Mouse (Mus musculus): ENCODE data around the gene Cebpe. TPM values are rescaled to one million over a fixed set of nuclear protein-coding genes. Genes with fewer than 3 reads are reported as not detected.

Cebpe gene
- 0.38 TPM in 1 of 2 replicates, not detected in the other for total RNA-seq (2014; rRNA removed)
- polyA plus RNA-seq (2015; fragmentation: Nextera tagmentation; extraction: Ambion mirVana): not detected in 2 replicates

DNA sequence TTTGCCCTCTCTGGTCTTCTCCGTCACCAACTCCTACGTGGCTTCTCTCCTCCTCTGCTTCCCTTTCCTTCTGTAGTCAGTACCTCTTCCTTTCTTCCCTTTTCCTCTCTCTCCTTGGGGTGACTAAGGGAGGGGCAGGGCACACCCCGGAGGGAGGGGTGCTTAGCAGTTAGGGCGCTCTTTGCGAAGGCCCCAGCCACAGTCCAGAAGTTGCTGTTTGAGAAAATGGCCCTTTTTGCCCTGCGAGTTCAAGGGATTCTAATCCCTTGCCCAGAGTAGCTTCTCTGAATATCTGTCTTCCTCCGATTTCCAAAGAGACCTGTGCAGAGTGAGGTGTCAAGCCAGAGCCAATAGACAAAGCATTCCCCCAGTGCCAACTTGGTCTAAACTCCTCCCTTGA lies at the start of gene Cebpe:
Cebpe (minus strand) TSS at position 101 of the 400 bp plus-strand sequence.
- Histone ChIP-seq H3K9ac (no peak within 1 kb of the TSS), H3K4me2 (ENCODE audit: low read depth) (no peak within 1 kb of the TSS), H3K27ac (ENCODE audit: low read depth, low read length) (no peak within 1 kb of the TSS), H3K36me3 (ENCODE audit: insufficient read depth) (no peaks in the 10 kb centered on the region), H3K4me3 (ENCODE audit: low read depth, low read length) (no peak within 1 kb of the TSS), H3K9me3 (ENCODE audit: low read length) (no peaks in the 10 kb centered on the region), H3K4me1 (ENCODE audit: insufficient read depth) (0 out of 2 replicates have a peak, but pooled peaks cover 2% of the 10 kb centered on the region), H3K27me3 (ENCODE audit: insufficient read depth, low read length) (no peaks in the 10 kb centered on the region)
- WGBS: 85% methylated on average over 7 of the region's 7 CpGs
- ATAC-seq (no peak), DNase-seq (no peak)
- no peak for TF ChIP-seq CTCF (IDR thresholded peaks at IDR 0.05; ENCODE audit: low read depth)

DNA sequence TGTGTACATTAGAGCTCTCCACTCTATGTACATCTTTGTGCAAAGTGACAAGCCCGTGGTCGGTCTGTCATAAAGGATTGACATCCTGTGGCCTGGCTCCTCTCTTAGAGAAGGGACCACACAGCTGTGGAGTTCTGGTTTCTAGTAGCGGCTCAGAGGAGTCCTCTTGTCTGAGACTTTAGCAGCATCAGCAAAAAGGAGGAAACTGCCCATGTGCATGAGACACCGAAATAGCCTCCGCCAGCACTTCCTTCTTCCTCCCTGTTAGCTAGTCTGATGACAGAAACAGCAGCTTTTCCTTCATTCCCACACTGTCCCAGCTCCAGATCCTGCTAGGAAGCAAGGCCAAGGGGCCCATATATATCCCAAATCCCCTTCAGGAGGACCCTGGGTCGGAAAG lies 44.4 kb upstream of the Cebpe start:
- no peak overlapping the region for H3K4me2 ChIP-seq (ENCODE audit: low read depth)
- H3K4me1 ChIP-seq (ENCODE audit: insufficient read depth): no peaks in the 10 kb centered on the region
- H3K27ac ChIP-seq (ENCODE audit: low read depth, low read length): peak overlapping the region; percentile 10; the same call in 1 of the 2 replicates
- H3K27me3 ChIP-seq (ENCODE audit: insufficient read depth, low read length): no peaks in the 10 kb centered on the region
- no peaks in the 10 kb centered on the region for H3K36me3 ChIP-seq (ENCODE audit: insufficient read depth)
- no peak overlapping the region for H3K4me3 ChIP-seq (ENCODE audit: low read depth, low read length)
- no peak for TF ChIP-seq CTCF (IDR thresholded peaks at IDR 0.05; ENCODE audit: low read depth)
- 86% methylated on average over 6 of the region's 6 CpGs for WGBS
- ATAC-seq (0 out of 2 replicates have a peak, but pooled peaks have one; percentile 26), DNase-seq (no peak)
- H3K9ac ChIP-seq: no peak overlapping the region
- no peaks in the 10 kb centered on the region for H3K9me3 ChIP-seq (ENCODE audit: low read length)

GRCm38 (mm10) chr14:54754602-54755018 lies 42.6 kb upstream of the Cebpe start:
- no peak for TF ChIP-seq CTCF (IDR thresholded peaks at IDR 0.05; ENCODE audit: low read depth)
- peak; percentile 62 for DNase-seq
- H3K4me3 ChIP-seq (ENCODE audit: low read depth, low read length): no peak overlapping the region
- H3K9me3 ChIP-seq (ENCODE audit: low read length): no peaks in the 10 kb centered on the region
- ATAC-seq: peak; percentile 87
- no peaks in the 10 kb centered on the region for H3K4me1 ChIP-seq (ENCODE audit: insufficient read depth)
- H3K9ac ChIP-seq: no peak overlapping the region
- WGBS: 21% methylated on average over 6 of the region's 6 CpGs
- H3K4me2 ChIP-seq (ENCODE audit: low read depth): no peak overlapping the region
- H3K36me3 ChIP-seq (ENCODE audit: insufficient read depth): no peaks in the 10 kb centered on the region
- peak overlapping the region; percentile 22 for H3K27ac ChIP-seq (ENCODE audit: low read depth, low read length)
- no peaks in the 10 kb centered on the region for H3K27me3 ChIP-seq (ENCODE audit: insufficient read depth, low read length)

DNA sequence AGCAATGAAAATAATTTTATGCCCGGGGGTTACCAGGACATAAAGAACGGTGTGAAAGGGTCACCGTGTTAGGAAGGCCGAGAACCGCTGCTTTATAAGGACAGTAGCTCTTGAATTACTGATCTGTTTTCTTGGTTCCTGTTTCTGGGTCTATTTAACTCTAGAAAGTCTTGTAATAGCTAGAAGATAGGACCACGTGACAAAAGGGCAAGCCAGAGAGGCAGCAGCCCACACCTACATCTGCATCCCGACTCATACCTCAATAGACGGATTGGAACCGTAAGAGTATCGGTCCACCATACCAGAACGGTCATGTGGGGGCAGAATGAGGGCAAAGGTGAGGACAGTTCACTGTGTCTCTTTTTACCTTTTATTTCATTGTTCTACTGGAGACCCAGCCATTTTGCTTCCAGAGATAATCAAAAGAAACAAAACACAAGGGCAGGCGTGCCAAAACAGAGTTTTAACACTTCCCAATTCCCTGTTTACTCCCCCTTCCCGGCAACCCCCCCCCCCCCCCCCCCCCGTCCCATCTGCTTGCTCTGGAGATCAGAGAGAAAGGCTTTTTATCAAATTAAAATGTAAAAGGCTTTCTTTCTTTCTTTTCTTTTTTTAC lies 42.1 kb upstream of the Cebpe start:
- H3K9ac ChIP-seq: no peak overlapping the region
- no peak for TF ChIP-seq CTCF (IDR thresholded peaks at IDR 0.05; ENCODE audit: low read depth)
- no peak overlapping the region for H3K4me2 ChIP-seq (ENCODE audit: low read depth)
- no peaks in the 10 kb centered on the region for H3K4me1 ChIP-seq (ENCODE audit: insufficient read depth)
- H3K36me3 ChIP-seq (ENCODE audit: insufficient read depth): no peaks in the 10 kb centered on the region
- H3K9me3 ChIP-seq (ENCODE audit: low read length): no peaks in the 10 kb centered on the region
- no peak for DNase-seq
- peak overlapping the region; percentile 22 for H3K27ac ChIP-seq (ENCODE audit: low read depth, low read length)
- no peak overlapping the region for H3K4me3 ChIP-seq (ENCODE audit: low read depth, low read length)
- WGBS: 67% methylated on average over 14 of the region's 14 CpGs
- ATAC-seq: peak; percentile 58
- H3K27me3 ChIP-seq (ENCODE audit: insufficient read depth, low read length): no peaks in the 10 kb centered on the region

DNA sequence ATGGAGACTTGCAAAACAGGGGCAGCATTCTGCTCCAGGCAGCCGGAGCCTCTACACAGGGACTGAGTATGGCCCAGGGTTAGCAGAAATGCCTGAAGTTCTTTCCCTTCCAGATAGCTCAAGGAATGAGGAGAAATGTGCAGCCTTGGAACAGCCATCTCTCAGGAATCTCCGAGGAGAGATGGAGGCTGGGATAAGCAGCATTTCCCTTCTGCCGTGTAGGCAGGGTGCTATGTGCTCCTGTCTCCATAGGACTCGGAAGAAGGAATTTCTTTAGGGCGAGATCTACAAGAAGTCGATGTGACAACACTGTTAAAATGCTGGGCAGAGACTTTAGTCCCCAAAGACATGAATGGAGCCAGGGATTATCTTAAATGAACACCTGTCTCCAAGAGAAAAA lies 41.0 kb upstream of the Cebpe start:
- H3K4me1 ChIP-seq (ENCODE audit: insufficient read depth): no peaks in the 10 kb centered on the region
- H3K9ac ChIP-seq: no peak overlapping the region
- H3K27ac ChIP-seq (ENCODE audit: low read depth, low read length): no peak overlapping the region
- DNase-seq (no peak), ATAC-seq (no peak)
- no peak overlapping the region for H3K4me3 ChIP-seq (ENCODE audit: low read depth, low read length)
- no peaks in the 10 kb centered on the region for H3K36me3 ChIP-seq (ENCODE audit: insufficient read depth)
- H3K9me3 ChIP-seq (ENCODE audit: low read length): no peaks in the 10 kb centered on the region
- H3K27me3 ChIP-seq (ENCODE audit: insufficient read depth, low read length): no peaks in the 10 kb centered on the region
- H3K4me2 ChIP-seq (ENCODE audit: low read depth): no peak overlapping the region
- TF ChIP-seq CTCF (IDR thresholded peaks at IDR 0.05; ENCODE audit: low read depth): no peak
- WGBS: 79% methylated on average over 6 of the region's 6 CpGs

GRCm38 (mm10) chr14:54751768-54752167 lies 39.8 kb upstream of the Cebpe start:
- no peaks in the 10 kb centered on the region for H3K9me3 ChIP-seq (ENCODE audit: low read length)
- 90% methylated on average over 1 of the region's 1 CpGs for WGBS
- peaks cover 3% of the 10 kb centered on the region; the same call in 1 of the 2 replicates for H3K36me3 ChIP-seq (ENCODE audit: insufficient read depth)
- H3K27me3 ChIP-seq (ENCODE audit: insufficient read depth, low read length): no peaks in the 10 kb centered on the region
- H3K4me2 ChIP-seq (ENCODE audit: low read depth): no peak overlapping the region
- ATAC-seq (no peak), DNase-seq (no peak)
- no peak overlapping the region for H3K4me3 ChIP-seq (ENCODE audit: low read depth, low read length)
- TF ChIP-seq CTCF (IDR thresholded peaks at IDR 0.05; ENCODE audit: low read depth): no peak
- no peaks in the 10 kb centered on the region for H3K4me1 ChIP-seq (ENCODE audit: insufficient read depth)
- no peak overlapping the region for H3K27ac ChIP-seq (ENCODE audit: low read depth, low read length)
- H3K9ac ChIP-seq: no peak overlapping the region

DNA sequence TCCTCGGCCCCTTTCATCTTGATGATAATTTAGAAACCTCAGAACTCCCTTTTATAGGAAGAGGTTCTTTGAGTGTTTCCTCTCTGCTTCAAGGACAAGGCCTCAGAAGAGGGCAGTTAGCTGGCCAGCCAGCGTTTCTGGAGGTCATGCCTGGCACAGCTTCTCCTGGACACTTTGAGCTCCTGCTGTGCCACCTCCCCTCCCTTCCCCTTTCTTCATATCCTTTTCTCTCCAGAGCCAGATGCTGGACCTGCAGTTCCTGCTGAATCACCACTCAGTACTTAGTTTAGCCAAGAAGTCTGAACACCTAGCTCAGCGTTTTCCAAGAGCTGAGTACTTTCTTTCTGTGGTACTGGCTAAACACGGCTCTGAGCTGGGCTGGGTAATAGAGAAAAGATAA lies 37.3 kb upstream of the Cebpe start:
- ATAC-seq (no peak), DNase-seq (no peak)
- Histone ChIP-seq H3K9me3 (ENCODE audit: low read length) (no peaks in the 10 kb centered on the region), H3K27me3 (ENCODE audit: insufficient read depth, low read length) (no peaks in the 10 kb centered on the region), H3K9ac (no peak overlapping the region), H3K4me1 (ENCODE audit: insufficient read depth) (no peaks in the 10 kb centered on the region), H3K4me2 (ENCODE audit: low read depth) (no peak overlapping the region), H3K27ac (ENCODE audit: low read depth, low read length) (no peak overlapping the region), H3K36me3 (ENCODE audit: insufficient read depth) (peaks cover 4% of the 10 kb centered on the region; the same call in 1 of the 2 replicates), H3K4me3 (ENCODE audit: low read depth, low read length) (no peak overlapping the region)
- TF ChIP-seq CTCF (IDR thresholded peaks at IDR 0.05; ENCODE audit: low read depth): no peak
- 77% methylated on average over 4 of the region's 4 CpGs for WGBS

All from forebrain, postnatal 0 days (tissue).